Mouse (Mus musculus): ENCODE measurements around the gene 9030025P20Rik.
"Not testable (repeated sequence)": the region's sequence is repeated elsewhere in the genome, so short reads cannot be mapped to it uniquely, and the experiment has no call there.

Gene 9030025P20Rik

DNA sequence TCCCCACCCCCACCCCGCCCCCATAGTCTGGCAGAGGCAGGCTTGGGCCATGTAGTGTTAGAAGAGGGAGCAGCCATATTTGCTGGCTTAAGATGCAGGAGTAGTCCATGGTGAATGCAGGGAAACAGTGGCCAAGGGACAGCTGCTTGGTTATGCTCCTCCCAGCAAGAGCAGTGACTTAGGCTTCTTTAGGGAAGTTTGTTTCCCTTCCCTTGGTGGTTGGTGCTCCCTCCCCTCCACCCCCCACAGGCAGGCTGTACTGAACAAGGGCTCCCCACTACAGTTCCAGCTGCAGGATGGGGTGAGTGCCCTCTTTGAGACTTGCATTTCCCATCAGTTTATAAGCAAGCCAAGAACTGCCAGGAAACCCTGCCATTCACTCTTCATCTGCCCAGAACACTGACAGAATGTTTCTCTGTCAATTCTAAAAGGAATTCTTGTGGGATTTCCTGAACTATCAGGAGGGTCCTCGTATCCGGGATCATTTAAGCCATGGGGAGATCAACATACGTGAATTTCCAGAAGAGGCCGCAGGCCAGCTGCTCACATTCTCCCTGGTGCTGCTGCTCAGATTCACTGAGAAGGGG, 11.9 kb downstream of the 9030025P20Rik start:
- DNase-seq (ENCODE audit: low read depth), result not testable (repeated sequence)

GRCm38 (mm10) chr17:14992522-14993138, 14.4 kb downstream of the 9030025P20Rik start:
- not testable (repeated sequence) for DNase-seq (ENCODE audit: low read depth)

- DNase-seq (ENCODE audit: low read depth), result not testable (repeated sequence)
Measured at GRCm38 (mm10) chr17:14993139-14993832, 15.0 kb downstream of the 9030025P20Rik start.

DNA sequence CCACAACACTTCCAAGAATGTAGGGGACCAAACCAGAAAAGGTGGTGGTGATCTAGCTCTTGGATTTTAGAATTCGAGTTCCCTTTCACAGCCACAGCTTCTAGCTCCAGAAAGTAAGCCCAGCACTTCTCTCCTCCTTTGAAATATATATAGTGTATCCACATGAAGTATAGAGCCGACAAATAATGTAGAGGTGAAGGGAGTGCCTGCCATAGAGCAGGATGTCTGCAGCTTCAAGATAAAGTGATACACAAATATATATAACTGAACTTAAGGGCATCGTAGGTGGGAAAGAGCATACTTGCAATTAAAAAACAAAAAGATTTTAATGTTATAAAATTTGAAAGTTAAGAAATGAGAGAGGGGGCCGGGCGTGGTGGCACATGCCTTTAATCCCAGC, 15.9 kb downstream of the 9030025P20Rik start:
- not testable (repeated sequence) for DNase-seq (ENCODE audit: low read depth)

DNA sequence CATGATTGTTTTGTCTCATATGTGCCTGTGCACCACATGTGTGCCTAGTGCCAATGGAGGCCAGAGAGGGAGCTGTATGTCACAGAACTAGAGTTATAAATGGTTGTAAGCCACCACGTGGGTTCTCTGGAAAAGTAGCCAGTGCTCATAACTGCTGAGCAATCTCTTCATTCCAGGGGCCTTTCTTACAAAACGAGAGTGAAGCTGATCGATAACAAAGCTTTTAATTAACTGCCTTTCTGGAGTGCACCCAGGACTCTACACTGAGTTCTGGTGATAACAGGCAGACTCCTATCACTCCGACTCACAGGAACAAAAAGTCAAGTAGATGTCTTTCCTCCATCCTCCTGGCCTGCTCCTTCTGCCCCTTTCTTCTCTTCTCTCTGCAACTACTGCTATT, 21.8 kb downstream of the 9030025P20Rik start:
- not testable (repeated sequence) for DNase-seq (ENCODE audit: low read depth)

- not testable (repeated sequence) for DNase-seq (ENCODE audit: low read depth)
Measured at GRCm38 (mm10) chr17:15009088-15009487, 30.8 kb downstream of the 9030025P20Rik start.

GRCm38 (mm10) chr17:15009706-15010413, 31.6 kb downstream of the 9030025P20Rik start, which contains the start of gene Gm3435:
TSS of gene Gm3435 (plus strand) at chr17:15010176.
- DNase-seq (ENCODE audit: low read depth), result not testable (repeated sequence)

- not testable (repeated sequence) for DNase-seq (ENCODE audit: low read depth)
Measured at GRCm38 (mm10) chr17:15021503-15022220, 43.4 kb downstream of the 9030025P20Rik start.

GRCm38 (mm10) chr17:15023878-15024492, 45.7 kb downstream of the 9030025P20Rik start:
- DNase-seq (ENCODE audit: low read depth), result not testable (repeated sequence)

GRCm38 (mm10) chr17:15024502-15025193, 46.4 kb downstream of the 9030025P20Rik start:
- DNase-seq (ENCODE audit: low read depth), result not testable (repeated sequence)

- DNase-seq (ENCODE audit: low read depth), result not testable (repeated sequence)
Measured at GRCm38 (mm10) chr17:15025513-15025912, 47.2 kb downstream of the 9030025P20Rik start.

DNA sequence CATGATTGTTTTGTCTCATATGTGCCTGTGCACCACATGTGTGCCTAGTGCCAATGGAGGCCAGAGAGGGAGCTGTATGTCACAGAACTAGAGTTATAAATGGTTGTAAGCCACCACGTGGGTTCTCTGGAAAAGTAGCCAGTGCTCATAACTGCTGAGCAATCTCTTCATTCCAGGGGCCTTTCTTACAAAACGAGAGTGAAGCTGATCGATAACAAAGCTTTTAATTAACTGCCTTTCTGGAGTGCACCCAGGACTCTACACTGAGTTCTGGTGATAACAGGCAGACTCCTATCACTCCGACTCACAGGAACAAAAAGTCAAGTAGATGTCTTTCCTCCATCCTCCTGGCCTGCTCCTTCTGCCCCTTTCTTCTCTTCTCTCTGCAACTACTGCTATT, 53.1 kb downstream of the 9030025P20Rik start:
- not testable (repeated sequence) for DNase-seq (ENCODE audit: low read depth)

GRCm38 (mm10) chr17:15040455-15040854, 62.2 kb downstream of the 9030025P20Rik start:
- not testable (repeated sequence) for DNase-seq (ENCODE audit: low read depth)

Data from induced T-regulatory cell, adult 2 months (primary cell).